Mouse (Mus musculus): ENCODE results near the gene Rsg1.
A peak's percentile ranks its signal among the peaks of the same experiment; 100 is the strongest.

Rsg1 gene

DNA sequence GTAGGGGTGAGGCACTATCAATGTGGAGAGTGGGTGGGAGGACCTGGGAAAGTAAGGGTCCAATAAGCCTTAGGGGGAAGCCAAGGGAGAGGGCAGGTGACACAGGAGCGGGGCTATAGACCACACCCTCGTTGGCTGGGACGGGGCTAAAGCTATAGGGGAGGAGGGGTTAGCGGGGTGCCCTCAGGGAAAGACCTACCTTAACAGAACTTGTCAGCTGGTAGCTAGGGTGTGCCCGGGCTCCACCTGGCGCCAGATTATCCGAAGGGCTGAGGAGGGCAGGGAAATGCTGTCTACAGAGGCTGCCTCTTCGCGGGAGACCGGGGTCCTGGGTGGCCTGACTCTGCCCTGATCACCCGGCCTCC, 34.8 kb downstream of the Rsg1 start:
- DNase-seq = no peak

DNA sequence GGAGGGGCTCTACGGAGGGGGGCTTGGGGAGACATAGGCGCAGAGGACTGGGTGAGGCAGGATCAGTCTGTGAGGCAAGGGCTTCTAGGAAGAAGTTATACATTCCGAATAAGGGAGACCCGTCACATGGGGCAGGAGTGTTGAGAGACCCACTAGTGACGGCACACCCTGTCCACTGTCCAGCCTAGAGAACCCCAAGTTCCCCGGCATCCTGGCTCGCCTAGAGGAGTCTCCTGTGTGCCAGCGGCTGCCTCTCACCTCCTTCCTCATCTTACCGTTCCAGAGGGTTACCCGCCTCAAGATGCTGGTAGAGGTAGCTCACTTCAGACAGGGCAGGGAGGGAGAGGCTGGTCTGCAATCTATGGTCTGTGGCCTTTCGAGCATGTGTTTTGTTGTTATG, 35.6 kb downstream of the Rsg1 start:
- no peak for DNase-seq

DNA sequence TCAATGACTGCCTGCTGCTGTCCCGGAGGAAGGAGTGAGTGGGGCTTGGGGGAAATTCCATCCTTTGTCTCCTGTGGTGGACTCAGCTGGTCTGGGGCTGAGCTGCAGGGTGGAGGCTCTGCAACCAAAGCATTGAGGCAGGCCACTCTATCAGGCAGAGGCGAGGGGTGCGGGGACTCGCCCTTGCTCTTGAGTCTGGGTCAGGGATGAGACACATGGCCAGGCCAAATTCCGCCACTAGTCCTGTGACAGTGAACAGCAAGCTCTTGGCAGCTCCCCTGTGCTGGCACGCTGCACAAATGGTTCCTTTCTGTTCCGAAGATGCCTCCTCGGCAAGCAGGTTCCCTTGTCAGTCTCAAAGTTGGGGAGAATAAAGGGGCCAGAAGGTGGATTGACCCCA, 37.3 kb downstream of the Rsg1 start:
- no peak for DNase-seq

DNA sequence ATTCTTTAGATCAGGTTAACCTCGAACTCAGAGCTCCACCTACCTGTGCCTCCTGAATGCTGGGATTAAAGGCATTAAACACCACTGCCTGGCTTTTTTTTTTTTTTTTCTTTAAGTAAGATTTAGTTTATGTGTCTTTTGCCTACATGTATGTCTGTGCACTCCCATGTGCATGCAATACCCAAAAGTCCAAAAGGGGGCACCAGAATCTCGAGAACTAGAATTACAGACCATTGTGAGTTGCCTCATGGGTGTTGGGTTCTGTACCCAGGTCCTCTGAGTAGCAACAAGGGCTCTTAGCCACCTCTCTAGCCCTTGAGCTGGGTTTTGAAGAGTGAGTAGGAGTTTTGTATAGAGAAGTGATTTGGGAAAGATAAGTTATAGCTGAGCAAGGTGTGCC, 38.9 kb downstream of the Rsg1 start:
- DNase-seq = no peak

DNA sequence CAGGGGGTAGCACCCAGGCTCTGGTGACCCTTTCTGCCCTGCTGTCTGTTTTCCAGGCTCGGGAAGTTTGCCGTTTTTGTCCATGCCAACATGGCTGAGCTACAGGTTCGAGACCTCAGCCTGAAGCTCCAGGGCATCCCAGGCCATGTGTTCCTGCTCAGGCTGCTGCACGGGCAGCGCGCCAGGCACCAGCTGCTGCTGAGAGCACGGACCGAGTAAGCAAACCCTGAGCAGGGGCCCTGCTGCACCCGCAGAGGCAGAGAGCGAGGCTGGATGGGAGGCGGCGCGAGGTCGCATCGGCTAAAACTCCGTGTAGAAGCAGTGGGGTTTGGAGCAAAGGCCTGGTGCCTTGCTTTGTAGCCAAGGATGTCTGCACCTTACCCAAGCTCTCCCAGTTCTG, 40.5 kb downstream of the Rsg1 start:
- DNase-seq = no peak

DNA sequence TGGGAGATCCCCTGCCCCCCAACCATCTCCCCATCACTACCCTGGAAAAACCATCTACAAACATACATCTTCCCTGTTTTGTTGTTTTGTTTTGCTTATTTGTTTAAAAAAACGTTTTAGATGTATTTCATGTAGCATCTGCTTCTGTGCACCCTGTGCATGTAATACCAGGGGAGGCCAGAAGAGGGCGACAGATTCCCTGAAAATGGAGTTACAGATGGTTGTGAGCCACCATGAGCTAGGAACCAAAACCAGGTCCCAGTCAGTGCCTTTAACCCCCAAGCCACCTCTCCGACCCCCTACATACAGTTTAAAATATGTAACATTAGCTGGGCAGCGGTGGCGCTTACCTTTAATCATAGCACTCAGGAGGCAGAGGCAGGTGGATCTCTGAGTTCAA, 43.7 kb downstream of the Rsg1 start:
- DNase-seq = no peak

DNA sequence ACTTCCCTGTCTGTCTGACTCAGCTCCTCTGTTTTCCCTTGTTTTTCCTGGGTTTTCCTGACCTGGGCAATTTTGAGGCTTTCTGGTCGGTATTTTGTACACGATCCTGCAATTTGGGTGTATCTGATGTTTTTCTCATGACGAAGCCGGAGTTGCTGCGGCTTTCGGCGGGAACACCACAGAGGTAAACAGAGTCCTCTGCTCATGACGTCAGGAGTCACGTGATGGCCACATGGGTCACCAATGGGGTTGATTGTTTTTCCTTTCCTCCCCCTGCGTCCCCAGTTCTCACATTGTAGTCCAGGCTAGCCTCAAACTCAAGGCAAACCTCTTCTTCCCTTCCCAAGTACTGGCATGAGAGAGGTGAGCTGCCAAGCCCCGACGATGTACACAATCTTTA, 45.7 kb downstream of the Rsg1 start:
- DNase-seq = no peak

DNA sequence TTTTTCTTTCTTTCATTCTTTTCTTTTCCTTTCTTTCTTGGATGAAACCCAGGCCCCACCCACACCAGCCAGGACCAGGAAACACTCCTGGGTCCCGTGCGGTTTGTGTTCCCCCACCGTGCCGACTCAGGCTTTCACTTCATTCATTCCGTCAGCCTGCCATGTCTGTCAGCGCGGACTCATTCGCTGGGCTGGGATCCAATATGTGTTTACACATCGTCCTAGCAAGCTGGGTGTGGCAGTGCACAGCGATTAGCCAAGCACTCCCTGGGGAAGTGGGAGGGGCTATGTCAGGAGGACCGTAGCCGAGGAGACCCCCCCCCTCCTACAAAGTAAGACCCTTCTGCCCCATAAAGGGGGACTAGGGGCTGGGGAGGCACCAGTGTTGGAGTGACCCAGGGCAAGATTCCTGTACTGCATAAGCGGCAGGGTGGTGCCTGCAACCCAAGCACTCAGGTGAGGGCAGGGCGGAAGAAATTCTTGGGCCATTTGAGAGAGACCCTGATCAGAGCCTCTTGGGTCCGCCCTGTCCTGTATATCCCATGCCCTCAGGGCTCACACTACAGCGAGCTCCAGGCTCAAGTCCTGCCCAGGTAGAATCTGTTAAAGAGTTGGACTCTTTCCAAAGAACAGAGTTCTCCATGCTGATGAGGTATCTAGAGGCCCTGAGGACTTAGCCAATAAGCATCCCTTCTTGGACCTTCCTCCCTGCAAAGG, 46.4 kb downstream of the Rsg1 start:
- no peak for DNase-seq

DNA sequence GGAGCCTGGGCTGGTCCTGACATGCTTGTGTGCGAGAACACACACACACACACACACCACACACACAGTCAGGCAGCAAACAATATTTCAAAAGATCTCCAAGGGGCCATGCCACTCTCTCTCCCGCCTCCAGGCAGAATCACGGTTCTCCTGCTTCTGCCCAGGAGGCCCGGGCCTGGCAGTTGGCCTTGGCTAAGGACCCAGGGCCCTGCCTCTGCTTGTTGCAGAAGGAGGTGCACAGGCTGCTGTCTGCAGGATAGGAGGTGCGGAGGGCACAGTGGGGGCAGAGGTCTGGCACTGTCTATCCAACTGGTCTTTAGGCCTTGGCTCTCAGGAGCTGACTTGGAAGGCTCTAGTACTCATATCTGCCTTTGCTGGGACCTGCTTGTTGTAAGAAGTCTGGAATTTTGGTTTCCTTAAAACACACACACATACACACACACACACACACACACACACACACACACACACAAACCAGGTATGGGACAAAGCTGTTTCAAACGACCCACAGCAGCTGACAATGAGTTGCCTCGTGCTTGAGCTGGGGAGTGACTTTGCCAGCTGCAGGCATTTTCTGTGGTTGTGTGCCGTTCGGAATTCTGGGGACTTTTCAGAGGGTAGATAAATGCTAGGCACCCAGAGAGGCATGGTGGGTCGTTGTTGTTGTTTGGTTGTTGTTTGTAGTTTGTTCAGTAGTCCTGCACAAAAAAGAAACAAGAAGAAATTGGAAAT, 49.3 kb downstream of the Rsg1 start:
- no peak for DNase-seq

DNA sequence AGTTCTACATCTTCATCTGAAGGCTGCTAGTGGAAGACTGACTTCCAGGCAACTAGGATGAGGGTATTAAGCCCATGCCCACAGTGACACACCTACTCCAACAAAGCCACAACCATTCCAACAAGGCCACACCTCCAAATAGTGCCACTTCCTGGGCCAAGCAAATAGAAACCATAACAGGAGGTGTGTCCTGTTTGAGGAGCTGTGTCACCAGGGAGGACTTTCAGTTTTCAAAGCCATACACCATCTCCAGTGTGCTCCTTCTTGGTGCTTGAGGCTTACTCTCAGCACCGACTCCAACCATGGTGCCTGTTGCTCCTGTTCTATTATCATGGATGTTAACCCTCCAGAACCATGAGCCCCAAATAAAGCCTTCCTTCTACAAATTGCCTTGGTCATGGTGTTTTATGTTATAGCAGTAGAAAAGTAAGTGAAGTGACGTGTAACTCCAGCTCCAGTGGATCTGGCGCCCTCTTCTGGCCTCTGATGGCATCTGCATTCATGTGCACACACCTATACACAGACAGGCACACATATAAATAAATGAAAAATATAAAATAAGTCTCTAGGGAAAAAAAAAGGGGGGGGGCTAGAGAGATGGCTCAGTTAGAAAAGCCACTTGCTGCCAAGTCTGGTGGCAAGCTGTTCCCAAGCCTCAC, 52.4 kb downstream of the Rsg1 start:
- no peak for DNase-seq

DNA sequence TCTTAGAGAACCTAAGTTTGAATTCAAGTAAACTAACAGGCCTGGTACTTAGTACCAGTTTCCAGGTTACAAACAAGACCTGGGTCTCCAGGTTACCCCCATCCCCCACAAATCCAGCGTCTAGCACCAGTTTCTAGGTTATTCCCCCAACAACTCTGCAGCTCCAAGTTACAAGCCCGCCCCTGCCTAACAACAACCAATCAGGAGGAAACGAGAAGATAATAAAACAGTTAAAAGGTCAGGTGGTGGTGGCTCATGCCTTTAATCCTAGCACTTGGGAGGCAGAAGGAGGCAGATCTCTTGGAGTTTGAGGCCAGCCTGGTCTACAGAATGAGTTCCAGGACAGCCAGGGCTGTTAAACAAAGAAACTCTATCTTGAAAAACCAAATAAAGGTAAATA, 53.5 kb downstream of the Rsg1 start:
- DNase-seq = no peak

DNA sequence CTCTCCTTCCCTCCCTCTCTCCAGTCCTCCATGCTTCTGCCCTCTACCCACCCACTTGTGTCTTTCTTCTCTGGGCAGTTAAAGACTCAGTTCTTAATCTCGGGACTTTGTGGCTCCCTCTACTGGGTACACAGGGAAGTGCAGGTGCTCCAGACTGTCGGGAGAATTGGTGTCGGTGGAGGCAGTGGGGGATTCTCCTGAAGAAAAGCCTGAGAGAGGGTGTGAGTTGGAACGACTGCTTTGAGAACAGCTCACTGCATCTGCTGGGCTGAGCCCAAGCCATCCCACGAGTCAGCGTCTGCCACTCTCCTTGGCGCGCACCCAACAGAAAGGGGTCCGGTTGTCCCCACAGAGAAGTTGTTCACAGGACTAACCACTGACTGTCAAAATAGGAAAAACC, 54.1 kb downstream of the Rsg1 start:
- DNase-seq = peak; percentile 20 to 41

DNA sequence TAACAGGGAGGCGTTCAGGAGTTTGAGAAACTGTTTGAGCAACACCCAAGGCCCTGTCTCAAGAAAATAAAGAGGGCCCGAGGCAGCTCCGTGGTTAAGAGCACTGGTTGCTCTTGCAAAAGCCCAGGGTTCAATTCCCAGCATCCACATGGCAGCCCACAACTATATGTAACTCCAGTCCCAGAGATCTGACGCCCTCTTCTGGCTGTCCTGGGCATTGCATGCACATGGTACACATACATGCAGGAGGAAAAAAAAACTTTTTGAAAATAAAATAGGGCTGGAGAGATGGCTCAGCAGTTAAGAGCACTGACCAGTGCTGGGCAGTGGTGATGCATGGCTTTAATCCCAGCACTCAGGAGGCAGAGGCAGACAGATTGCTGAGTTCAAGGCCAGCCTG, 54.6 kb downstream of the Rsg1 start:
- no peak for DNase-seq

DNA sequence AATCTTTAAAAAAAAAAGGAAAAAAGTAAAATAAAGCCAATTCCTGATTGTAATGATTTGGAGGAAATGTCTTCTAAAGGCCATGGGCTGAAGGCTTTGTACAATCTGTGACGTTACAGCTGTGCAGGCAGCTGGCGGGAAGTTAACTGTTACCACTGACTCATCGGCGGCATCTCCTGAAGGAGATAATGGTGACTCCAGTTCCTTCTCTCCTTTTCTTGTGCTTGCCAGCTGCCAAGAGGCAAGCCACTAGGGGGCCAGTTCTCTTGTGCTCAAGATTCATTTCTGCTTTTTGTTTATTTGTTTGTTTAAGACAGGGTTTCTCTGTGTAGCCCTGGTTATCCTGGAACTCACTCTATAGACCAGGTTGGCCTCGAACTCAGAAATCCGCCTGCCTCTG, 55.3 kb downstream of the Rsg1 start:
- no peak for DNase-seq

DNA sequence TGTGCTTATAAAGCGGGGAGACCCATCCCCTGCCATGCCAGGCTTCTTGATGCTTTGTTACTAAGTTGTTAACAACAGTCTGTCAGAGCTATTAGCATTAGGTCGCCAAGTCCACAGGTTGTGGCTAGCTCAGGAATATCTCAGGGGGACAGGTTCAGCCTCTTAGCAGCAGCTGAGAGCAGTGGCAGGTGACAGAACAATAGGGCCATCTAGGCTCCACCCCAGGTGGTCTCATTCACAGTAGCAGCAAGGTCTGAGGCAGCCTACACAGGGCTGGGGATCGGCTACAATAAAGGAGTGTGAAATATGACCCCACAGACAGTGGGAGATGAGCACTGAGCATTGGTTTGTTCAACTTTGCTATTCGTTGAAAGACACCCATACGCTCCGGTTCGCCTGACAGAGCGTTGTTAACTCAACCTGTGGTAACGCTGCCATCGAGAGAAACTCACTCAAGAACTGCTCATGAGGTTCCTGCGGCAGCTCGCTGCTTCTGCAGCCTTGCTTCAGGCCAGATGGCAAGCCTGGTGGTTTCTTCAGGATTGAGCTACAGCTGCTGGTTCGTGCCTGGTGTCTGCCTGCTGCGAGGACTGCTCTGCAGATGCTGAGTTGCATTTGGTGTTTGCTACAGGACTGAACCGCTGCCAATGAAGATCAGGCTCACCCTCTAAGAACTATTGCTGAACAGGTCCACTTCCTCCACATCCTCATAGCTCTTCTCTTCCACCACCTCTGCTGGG, 56.6 kb downstream of the Rsg1 start:
- no peak for DNase-seq

DNA sequence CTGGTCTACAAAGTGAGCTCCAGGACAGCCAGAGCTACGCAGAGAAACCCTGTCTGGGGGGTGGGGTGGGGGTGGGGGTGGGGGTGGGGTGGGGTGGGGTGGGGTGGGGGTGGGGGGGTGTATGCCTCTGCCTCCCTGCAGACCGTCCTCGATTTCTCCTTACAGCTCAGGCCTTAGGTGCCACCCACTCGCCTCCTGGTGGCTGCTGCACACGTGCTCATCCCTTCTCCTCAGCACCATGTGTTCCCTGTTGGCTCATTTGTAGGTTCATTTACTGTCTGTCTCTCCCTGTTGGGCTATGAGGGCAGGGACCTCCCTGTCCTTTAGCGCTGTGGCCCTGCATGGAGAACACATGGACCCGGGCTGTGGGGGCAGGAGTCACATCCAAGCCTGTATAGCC, 57.5 kb downstream of the Rsg1 start:
- no peak for DNase-seq

DNA sequence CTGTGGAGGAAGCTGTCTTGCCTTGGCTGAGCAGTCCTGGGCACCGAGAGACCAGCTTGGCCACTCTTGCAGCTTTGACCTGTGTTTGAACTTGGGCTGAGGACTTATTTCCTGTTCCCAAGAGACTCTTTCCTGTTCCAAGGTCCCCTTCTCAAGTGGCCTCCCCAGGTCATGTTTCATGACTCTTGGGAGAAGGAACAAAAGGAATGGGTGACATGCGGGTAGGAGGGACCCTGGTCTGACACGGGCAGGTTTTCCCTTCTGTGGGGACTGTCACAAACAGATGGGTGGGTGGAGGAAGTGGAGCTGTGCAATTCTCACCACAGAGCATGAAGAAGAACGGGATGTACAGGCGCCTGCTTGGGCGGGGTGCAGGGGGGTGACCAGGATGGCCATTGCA, 58.0 kb downstream of the Rsg1 start:
- no peak for DNase-seq

DNA sequence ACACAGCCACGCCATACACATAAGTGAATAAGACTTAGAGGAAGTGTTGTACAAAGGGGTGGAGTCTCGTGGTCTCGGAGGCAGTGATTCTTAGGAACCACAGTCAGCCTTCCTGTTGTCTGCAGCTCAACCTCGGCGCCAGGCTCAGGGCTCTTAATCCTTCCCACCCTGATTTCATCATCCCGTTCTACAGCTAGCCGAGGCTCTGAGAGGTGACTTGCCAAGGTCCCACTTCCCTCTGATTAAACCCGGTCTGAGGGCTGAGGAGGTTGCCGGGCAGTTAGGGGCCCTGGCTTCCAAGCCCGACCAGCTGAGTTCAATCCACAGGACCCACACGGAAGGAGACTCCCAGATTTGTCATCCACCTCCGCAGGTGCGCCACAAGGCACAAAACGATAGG, 59.1 kb downstream of the Rsg1 start:
- no peak for DNase-seq

DNA sequence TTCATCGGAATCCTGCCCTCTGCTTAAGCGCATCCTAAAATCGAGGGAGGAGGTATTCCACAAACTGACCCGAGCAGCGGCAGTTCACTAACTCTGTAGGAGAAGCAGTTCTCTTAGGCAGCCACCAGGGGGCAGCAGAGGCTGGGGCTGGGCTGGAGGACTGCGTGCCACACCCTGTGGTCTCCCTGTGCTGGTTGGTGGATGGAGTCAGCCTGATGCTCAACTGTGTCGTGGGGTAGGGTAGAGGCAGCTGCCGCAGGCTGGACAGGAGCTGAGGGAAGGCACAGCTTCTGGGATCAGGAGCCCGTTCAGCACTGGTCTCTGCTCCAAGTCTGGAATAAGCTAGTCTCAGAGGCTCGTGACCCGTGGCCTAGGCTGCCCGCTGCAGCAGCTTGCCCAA, 59.5 kb downstream of the Rsg1 start:
- peak; percentile 66 for DNase-seq

DNA sequence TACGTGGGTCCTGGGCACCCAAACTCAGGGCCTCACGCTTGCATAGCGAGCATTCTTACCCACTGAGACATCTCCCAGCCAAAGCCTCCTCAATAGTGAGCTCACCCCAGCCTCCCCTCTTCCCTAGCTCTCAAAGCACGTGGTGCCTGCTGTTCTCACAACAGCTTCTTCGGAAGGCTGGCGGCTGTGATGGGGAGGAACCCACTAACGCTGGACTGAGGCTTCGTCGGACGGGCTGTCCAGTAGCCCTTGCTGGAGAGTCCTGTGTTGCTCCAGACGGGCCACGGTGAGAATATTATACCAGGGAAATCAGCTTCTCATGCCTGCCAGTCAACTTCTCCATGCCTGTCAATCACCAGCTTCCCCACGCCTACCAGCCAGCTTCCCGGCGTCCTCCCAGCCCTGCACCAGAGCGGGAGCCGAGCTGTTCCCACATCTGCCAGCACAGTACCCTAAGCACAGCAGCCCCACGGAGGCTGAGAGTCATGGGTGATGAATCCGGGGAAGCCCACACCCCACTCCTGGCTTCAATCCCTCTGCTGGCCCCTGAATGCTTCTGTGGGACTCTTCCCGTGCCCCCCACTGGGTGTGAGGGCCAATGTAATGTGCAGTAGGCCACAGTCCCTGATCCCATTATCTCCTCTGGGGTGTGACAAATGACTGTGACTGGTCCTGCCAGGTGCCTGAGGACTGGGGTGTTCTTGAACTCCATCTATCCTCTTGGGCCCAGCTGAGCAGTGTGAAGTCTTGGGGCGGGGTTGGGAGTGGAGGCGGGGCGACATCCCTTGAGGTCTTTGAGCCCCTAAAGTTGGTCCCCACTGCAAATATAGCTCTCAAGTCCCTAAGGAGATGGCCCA, 61.0 kb downstream of the Rsg1 start:
- DNase-seq = no peak

Data from thymus, postnatal 36 days (tissue).